Mouse (Mus musculus) intestine, embryonic 16.5 days (tissue): ENCODE measurements around the gene Nek2. TPM values are rescaled to one million over a fixed set of nuclear protein-coding genes. Genes with fewer than 3 reads are reported as not detected.

Experiments
- ATAC-seq: fragments of 200-750 bp; cut with Nextera tagmentation; 2 replicates; pipeline ENCODE4 v1.8.0; 2017; ENCODE audit warnings: moderate TSS enrichment, moderate library complexity
- H3K27ac ChIP-seq: fragments of 300-500 bp; sonication (generic); 2 replicates; pipeline ENCODE4 v1.5.1; 2014; ENCODE audit warnings: mild to moderate bottlenecking, low read length
- H3K27me3 ChIP-seq: fragments of 300-500 bp; sonication (generic); replicated peaks from 2 replicates; pipeline ENCODE4 v1.6.1; 2014; ENCODE audit warnings: low read length, control low read depth, mixed read lengths; ENCODE audit not compliant: control insufficient read depth, insufficient read depth
- H3K36me3 ChIP-seq: fragments of 300-500 bp; sonication (generic); 2 replicates; pipeline ENCODE4 v1.6.1; 2014; ENCODE audit warnings: low read length, control low read depth; ENCODE audit not compliant: control insufficient read depth, insufficient read depth
- H3K4me1 ChIP-seq: fragments of 300-500 bp; sonication (generic); 2 replicates; pipeline ENCODE4 v1.6.1; 2014; ENCODE audit warnings: low read length, control low read depth, mixed read lengths; ENCODE audit not compliant: control insufficient read depth, insufficient read depth
- H3K4me2 ChIP-seq: fragments of 300-500 bp; sonication (generic); 2 replicates; pipeline ENCODE4 v1.6.1; 2014; ENCODE audit warnings: low read depth, low read length, control low read depth
- H3K4me3 ChIP-seq: fragments of 300-500 bp; sonication (generic); 2 replicates; pipeline ENCODE4 v1.5.1; 2014; ENCODE audit warnings: mild to moderate bottlenecking, low read length
- H3K9ac ChIP-seq: fragments of 300-500 bp; sonication (generic); 2 replicates; pipeline ENCODE4 v1.6.1; 2014; ENCODE audit warnings: low read depth, low read length
- H3K9me3 ChIP-seq: fragments of 300-500 bp; sonication (generic); 2 replicates; pipeline ENCODE4 v1.6.1; 2016; ENCODE audit warnings: low read length, control low read depth; ENCODE audit not compliant: control insufficient read depth
- WGBS: fragments of 180-500 bp; shearing (Covaris S2); extraction: QIAGEN DNeasy Blood & Tissue Kit; methylation state at CpG from one replicate; pipeline ENCODE4 v1.1.7; 2014; 5-methylcytosine and 5-hydroxymethylcytosine counted together
- polyA plus RNA-seq: library from polyadenylated mRNA; unstranded; fragments of >200 nt; fragmentation: Nextera tagmentation; extraction: Ambion mirVana; gene quantifications from 2 replicates; pipeline ENCODE4 v1.2.1, GENCODE M21; 2015

The Nek2 gene
- polyA plus RNA-seq, 1 experiment from 2014 or later = 44.1 TPM

DNA sequence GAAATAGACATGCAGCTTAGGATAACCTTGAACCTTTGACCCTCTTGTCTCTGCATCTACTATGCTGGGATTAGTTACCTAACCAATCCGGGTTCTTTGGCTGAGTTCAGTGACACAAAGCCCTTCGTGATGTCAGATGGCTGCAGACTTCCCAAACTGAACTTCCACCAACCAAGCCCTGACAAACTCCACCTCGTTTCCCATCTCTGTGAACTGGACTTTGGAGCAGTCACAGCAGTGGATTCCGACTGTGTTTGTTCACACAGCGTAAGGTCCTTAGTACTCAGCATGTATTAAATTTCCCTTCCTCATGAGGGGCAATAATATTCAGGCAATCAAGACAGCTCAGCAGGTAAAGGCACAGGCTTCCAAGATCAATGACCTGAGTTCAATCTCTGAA, 25.4 kb downstream of the Nek2 start:
- Histone ChIP-seq H3K27me3 (no peaks in the 10 kb centered on the region), H3K36me3 (no peaks in the 10 kb centered on the region), H3K4me2 (no peak overlapping the region), H3K4me3 (no peak overlapping the region), H3K4me1 (peaks cover 6% of the 10 kb centered on the region; the same call in 1 of the 2 replicates), H3K9ac (no peak overlapping the region), H3K27ac (0 out of 2 replicates have a peak overlapping the region, but pooled peaks have one; percentile 24), H3K9me3 (no peaks in the 10 kb centered on the region)
- peak; percentile 94 for ATAC-seq
- 48% methylated on average over 5 of the region's 5 CpGs for WGBS

DNA sequence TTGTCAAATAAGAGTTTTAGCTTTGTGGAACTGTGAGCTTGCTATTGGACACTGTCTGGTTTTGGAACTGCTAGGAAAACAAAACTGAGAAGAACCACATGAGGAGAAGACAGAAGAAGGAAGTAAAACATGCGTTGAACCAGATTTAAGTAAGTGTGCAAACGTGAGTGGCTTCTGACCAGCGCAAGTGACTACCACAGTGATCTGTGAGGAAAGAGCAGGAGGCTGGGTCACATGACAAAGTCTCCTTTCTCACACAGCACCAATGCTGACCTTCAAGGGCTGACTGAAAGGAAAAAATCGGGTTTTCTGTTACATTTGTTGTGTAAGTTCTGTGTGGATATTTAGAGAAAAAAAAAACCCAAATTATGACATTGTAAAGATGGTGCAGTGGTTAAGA, 28.3 kb downstream of the Nek2 start:
- Histone ChIP-seq H3K9ac (no peak overlapping the region), H3K4me3 (no peak overlapping the region), H3K4me1 (no peaks in the 10 kb centered on the region), H3K27me3 (no peaks in the 10 kb centered on the region), H3K36me3 (no peaks in the 10 kb centered on the region), H3K9me3 (no peaks in the 10 kb centered on the region), H3K4me2 (no peak overlapping the region), H3K27ac (no peak overlapping the region)
- no peak for ATAC-seq
- WGBS = 63% methylated on average over 4 of the region's 4 CpGs

DNA sequence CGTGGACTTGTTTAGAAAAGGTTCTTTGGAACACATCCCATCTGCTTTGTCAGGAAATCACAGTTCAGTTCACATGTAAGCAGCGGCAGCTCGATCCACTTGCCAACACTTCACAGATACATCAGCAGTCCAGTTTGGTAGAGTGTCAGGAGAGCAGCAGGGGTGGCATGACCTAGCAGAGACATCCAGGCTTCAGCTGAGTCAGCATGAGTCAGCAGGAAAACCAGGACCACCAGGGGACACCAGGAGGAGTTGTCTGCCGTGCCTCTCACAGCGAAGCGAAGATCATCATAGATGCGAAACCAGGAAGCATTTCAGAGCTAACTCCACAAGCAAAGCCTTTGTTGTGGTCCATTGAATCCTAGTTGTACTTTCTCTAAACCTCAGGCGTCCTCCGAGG, 32.2 kb downstream of the Nek2 start:
- no peak for ATAC-seq
- no peak overlapping the region for H3K4me2 ChIP-seq
- H3K4me3 ChIP-seq = no peak overlapping the region
- H3K27ac ChIP-seq = no peak overlapping the region
- H3K27me3 ChIP-seq = no peaks in the 10 kb centered on the region
- WGBS = 80% methylated on average over 9 of the region's 9 CpGs
- no peaks in the 10 kb centered on the region for H3K9me3 ChIP-seq
- H3K36me3 ChIP-seq = no peaks in the 10 kb centered on the region
- H3K9ac ChIP-seq = no peak overlapping the region
- H3K4me1 ChIP-seq = peaks cover 7% of the 10 kb centered on the region

DNA sequence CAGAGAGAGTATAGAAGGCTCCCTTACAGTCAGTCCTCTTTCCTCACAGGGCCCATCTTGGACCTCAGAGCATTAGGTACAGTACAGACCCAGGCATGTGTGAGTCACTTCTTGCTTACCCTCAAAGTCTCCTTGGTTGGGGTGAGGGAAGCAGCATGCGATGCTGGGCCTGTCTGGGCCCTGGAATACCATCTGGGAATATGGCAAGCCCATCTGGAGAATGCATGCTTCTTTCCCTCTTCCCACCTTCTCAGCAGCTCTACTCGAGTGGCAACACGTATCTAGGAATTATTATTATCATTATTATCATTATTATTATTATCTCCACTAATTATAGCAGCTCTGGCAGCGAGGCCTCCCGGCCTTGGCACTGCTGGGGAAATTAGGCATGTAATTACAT, 33.5 kb downstream of the Nek2 start:
- H3K4me2 ChIP-seq = no peak overlapping the region
- H3K9ac ChIP-seq = no peak overlapping the region
- WGBS = 77% methylated on average over 5 of the region's 5 CpGs
- no peaks in the 10 kb centered on the region for H3K27me3 ChIP-seq
- peaks cover 7% of the 10 kb centered on the region for H3K4me1 ChIP-seq
- no peak overlapping the region for H3K27ac ChIP-seq
- no peaks in the 10 kb centered on the region for H3K36me3 ChIP-seq
- ATAC-seq = no peak
- no peak overlapping the region for H3K4me3 ChIP-seq
- no peaks in the 10 kb centered on the region for H3K9me3 ChIP-seq

DNA sequence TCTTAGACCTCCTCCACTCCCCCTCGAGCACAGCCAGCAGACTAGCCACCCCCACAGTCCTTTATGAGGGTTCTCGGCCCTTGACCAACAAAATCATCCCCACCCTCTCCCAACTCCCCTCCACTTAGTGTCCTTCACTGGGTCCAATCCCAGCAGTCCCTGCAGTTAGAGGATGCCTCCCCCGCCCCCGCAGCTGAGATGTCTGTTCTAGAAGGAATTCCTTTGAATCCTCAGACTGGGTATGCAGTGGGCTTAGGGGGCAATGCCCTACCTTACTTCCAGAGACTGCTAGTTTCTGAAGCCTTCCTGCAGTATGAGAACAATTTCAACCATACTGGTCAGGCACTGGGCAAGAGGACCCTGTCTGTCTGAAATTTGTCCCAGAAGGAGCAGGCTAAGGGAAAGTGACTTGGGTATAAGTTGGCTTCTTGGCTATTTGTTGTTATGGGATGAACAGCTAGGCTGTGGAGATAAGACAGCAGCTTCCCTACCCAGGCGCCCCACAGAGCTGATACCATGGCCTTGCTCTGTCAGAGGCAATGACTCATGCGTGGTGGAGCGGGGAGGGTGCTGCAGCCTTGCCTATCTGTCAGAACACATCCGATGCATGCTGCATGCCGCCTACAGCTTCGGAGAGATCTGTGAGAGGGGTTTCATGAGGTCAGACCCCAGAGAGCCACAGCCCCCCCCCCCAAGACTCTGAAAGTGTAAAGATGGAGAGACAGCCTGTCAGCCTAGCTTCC, 34.1 kb downstream of the Nek2 start:
- Histone ChIP-seq H3K27me3 (no peaks in the 10 kb centered on the region), H3K4me1 (peaks cover 7% of the 10 kb centered on the region), H3K36me3 (no peaks in the 10 kb centered on the region), H3K9ac (no peak overlapping the region), H3K4me2 (no peak overlapping the region), H3K9me3 (no peaks in the 10 kb centered on the region), H3K27ac (no peak overlapping the region), H3K4me3 (no peak overlapping the region)
- peak; percentile 95 for ATAC-seq
- 50% methylated on average over 10 of the region's 10 CpGs for WGBS

DNA sequence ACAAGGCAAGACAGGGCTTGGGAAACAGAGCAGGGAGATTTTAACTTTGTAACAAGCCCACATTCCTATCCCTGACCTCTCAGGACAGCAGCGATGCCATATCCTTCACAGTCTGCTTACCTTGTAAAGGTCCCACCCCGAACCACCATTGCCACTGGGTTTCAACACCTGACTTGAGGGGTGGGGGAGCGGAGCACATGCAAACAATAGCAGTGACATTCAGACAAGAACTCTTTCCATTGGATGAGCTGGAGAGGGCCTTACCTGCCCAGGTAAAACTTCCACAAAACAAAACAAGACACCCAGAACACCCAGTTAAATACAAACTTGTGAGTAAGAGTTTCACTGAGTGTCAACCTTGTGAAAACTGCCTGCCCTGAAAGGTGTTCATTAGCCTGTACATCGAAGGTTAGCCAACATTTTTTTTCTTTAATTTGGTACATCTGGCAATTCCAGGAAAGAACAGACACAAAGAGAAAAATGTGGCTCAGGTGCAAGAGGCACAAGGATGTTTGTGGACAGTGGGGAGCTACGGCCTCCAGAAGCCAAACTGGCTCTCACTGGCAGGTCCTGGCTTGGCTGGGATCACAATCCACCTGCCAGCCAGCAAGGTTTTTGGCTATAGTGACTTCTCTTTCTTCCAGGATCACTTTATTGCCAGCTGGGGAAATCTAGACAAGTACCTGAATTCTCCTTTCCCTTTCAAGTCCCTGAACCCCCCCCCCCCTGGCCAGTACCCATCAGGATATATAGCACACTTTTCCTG, 35.8 kb downstream of the Nek2 start:
- Histone ChIP-seq H3K36me3 (no peaks in the 10 kb centered on the region), H3K4me1 (peaks cover 7% of the 10 kb centered on the region), H3K4me3 (no peak overlapping the region), H3K4me2 (no peak overlapping the region), H3K27me3 (no peaks in the 10 kb centered on the region), H3K27ac (no peak overlapping the region), H3K9me3 (no peaks in the 10 kb centered on the region), H3K9ac (no peak overlapping the region)
- no peak for ATAC-seq
- WGBS = 82% methylated on average over 5 of the region's 5 CpGs

DNA sequence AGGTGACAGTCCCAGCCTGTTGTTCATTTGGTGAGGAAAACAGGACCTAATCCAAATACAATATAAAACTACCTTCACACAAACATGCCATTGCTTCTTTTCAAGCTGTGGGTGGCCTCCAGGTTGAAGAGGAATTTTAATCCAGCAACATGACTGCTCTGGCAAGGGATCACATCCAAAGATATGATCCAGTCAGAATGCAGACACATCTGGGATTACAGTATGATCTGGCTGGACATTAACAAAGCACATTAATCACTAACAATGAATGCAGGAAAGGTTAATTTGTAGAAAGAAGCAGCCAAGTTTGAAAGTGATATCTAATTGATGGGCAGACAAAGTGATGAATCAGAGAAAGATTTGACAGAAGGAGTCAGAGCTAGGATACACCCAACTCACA, 36.9 kb downstream of the Nek2 start:
- Histone ChIP-seq H3K4me3 (no peak overlapping the region), H3K27ac (no peak overlapping the region), H3K9ac (no peak overlapping the region), H3K4me2 (no peak overlapping the region), H3K36me3 (no peaks in the 10 kb centered on the region), H3K9me3 (no peaks in the 10 kb centered on the region), H3K27me3 (no peaks in the 10 kb centered on the region), H3K4me1 (peaks cover 7% of the 10 kb centered on the region)
- no peak for ATAC-seq

DNA sequence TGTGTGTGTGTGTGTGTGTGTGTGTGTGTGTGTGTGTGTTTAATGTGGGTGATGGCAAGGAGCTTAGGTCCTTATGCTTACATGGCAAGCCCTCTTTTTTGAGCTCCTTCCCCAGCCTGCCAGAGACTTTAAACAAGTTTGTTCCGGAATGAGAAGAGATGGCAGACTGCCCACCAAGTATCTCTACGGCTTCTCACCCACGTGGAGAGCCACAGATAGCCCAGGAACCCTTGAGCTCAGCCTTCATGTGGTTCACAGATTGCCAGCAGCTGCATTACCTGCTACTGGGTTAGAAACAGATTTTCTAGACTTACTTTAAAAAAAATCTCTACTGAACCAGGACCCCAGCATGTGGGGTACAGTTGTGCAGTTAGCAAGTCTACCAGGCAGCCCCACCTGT, 38.6 kb downstream of the Nek2 start:
- H3K9me3 ChIP-seq = no peaks in the 10 kb centered on the region
- H3K4me3 ChIP-seq = no peak overlapping the region
- no peak overlapping the region for H3K4me2 ChIP-seq
- ATAC-seq = no peak
- no peaks in the 10 kb centered on the region for H3K36me3 ChIP-seq
- H3K4me1 ChIP-seq = peaks cover 7% of the 10 kb centered on the region
- no peaks in the 10 kb centered on the region for H3K27me3 ChIP-seq
- H3K27ac ChIP-seq = no peak overlapping the region
- 72% methylated on average over 3 of the region's 3 CpGs for WGBS
- no peak overlapping the region for H3K9ac ChIP-seq

DNA sequence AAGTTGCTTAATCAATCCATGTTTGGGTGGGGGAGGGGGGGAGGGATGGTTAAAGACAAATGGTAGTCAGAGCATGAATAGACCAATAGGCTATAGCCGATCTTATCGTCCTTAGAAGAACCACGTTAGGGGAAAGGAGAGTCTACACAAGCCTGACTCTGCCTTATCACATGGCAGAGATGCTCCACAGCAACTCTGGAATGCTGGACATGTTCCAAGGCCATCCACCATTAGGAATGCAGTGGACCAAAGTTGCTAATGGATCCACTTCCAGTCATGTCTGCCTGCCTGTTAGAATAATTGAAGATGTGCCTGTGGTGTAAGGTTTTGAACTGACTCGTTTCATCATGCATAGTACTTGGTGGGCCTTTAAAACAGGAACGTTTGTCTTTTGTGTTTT, 40.0 kb downstream of the Nek2 start:
- Histone ChIP-seq H3K4me3 (no peak overlapping the region), H3K9ac (no peak overlapping the region), H3K36me3 (no peaks in the 10 kb centered on the region), H3K27ac (no peak overlapping the region), H3K9me3 (no peaks in the 10 kb centered on the region), H3K4me1 (no peaks in the 10 kb centered on the region), H3K27me3 (no peaks in the 10 kb centered on the region), H3K4me2 (no peak overlapping the region)
- 79% methylated on average over 5 of the region's 5 CpGs for WGBS
- no peak for ATAC-seq
